Mouse (Mus musculus) forebrain, embryonic 15.5 days (tissue): ENCODE measurements around the gene Trim65. TPM values are rescaled to one million over a fixed set of nuclear protein-coding genes. Genes with fewer than 3 reads are reported as not detected.
A peak's percentile ranks its signal among the peaks of the same experiment; 100 is the strongest.
"Not testable (repeated sequence)": the region's sequence is repeated elsewhere in the genome, so short reads cannot be mapped to it uniquely, and the experiment has no call there.

Experiments
- ATAC-seq: fragments of 200-750 bp; cut with Nextera tagmentation; replicated peaks from 2 replicates; pipeline ENCODE4 v1.8.0; 2017; ENCODE audit warnings: mild to moderate bottlenecking, moderate TSS enrichment, moderate library complexity
- H3K27ac ChIP-seq: fragments of 300-500 bp; sonication (generic); replicated peaks from 2 replicates; pipeline ENCODE4 v1.5.1; 2015; ENCODE audit warnings: mild to moderate bottlenecking, inconsistent platforms
- H3K27me3 ChIP-seq: fragments of 300-500 bp; sonication (generic); 2 replicates; pipeline ENCODE4 v1.6.1; 2015; ENCODE audit warnings: inconsistent platforms
- H3K36me3 ChIP-seq: fragments of 300-500 bp; sonication (generic); 2 replicates; pipeline ENCODE4 v1.6.1; 2015; ENCODE audit warnings: mild to moderate bottlenecking, inconsistent platforms
- H3K4me1 ChIP-seq: fragments of 300-500 bp; sonication (generic); 2 replicates; pipeline ENCODE4 v1.6.1; 2015; ENCODE audit warnings: inconsistent platforms
- H3K4me2 ChIP-seq: fragments of 300-500 bp; sonication (generic); replicated peaks from 2 replicates; pipeline ENCODE4 v1.6.1; 2015; ENCODE audit warnings: mild to moderate bottlenecking, inconsistent platforms
- H3K4me3 ChIP-seq: fragments of 300-500 bp; sonication (generic); 2 replicates; pipeline ENCODE4 v1.5.1; 2015; ENCODE audit warnings: mild to moderate bottlenecking, inconsistent platforms
- H3K9ac ChIP-seq: fragments of 300-500 bp; sonication (generic); replicated peaks from 2 replicates; pipeline ENCODE4 v1.6.1; 2015; ENCODE audit warnings: mild to moderate bottlenecking, inconsistent platforms
- H3K9me3 ChIP-seq: fragments of 300-500 bp; sonication (generic); 2 replicates; pipeline ENCODE4 v1.6.1; 2016; ENCODE audit warnings: inconsistent platforms
- WGBS: fragments of 180-500 bp; shearing (Covaris S2); methylation state at CpG from one replicate; pipeline ENCODE4 v1.1.7; 2015; ENCODE audit warnings: mixed read lengths; 5-methylcytosine and 5-hydroxymethylcytosine counted together
- polyA plus RNA-seq: library from polyadenylated mRNA; unstranded; fragments of >200 nt; fragmentation: Nextera tagmentation; extraction: Ambion mirVana; gene quantifications from 2 replicates; pipeline ENCODE4 v1.2.1, GENCODE M21; 2015

Trim65 gene
- polyA plus RNA-seq, 1 experiment from 2014 or later: 1.9 TPM

DNA sequence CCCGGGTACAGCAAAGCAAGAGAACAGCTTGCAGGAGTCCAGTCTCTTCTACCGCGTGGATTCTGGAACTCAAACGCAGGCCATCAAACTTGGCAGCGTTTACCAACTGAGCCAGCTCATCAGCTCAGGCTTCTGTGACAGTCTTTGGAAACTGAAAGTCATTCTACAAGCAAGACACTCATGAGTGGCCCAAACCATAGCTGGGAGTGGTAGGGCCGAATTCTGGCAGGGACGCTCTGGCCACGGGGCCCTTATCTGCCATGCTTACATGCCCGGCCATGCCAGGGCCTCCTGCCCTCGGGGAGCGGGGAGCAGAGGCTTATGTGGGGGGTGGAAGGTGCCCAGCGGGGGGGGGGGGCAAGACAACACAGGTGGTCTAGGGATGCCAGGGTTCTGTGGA, 27.4 kb downstream of the Trim65 start:
- no peak overlapping the region for H3K9ac ChIP-seq
- H3K4me1 ChIP-seq: peaks cover 41% of the 10 kb centered on the region
- H3K4me2 ChIP-seq: no peak overlapping the region
- ATAC-seq: no peak
- no peaks in the 10 kb centered on the region for H3K36me3 ChIP-seq
- no peaks in the 10 kb centered on the region for H3K9me3 ChIP-seq
- H3K27me3 ChIP-seq: peaks cover 32% of the 10 kb centered on the region
- H3K4me3 ChIP-seq: no peak overlapping the region
- 72% methylated on average over 12 of the region's 12 CpGs for WGBS
- H3K27ac ChIP-seq: 0 out of 2 replicates have a peak overlapping the region, but pooled peaks have one; percentile 5

DNA sequence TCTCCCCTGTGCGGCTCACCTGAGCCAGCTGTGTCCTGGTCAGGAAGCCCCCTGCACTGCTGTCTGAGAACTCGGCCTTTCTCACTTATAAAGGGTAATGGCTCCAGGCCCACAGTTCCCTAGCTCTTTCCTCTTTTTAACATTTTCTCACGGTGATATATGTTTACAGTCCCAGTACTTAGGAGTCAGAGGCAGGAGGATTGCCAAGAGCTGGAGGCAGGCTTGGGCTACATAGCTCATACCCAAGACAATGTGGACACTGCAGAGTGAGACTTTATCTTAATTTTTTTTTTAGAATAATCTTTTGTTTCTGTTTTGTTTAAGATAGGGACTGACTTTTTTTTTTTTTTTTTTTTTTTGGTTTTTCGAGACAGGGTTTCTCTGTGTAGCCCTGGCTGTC, 28.5 kb downstream of the Trim65 start:
- no peak; the same call in 1 of the 2 replicates for ATAC-seq
- Histone ChIP-seq H3K9me3 (no peaks in the 10 kb centered on the region), H3K4me2 (no peak overlapping the region), H3K4me1 (peaks cover 31% of the 10 kb centered on the region), H3K27me3 (peaks cover 21% of the 10 kb centered on the region), H3K9ac (no peak overlapping the region), H3K4me3 (no peak overlapping the region), H3K27ac (peak overlapping the region; percentile 80), H3K36me3 (no peaks in the 10 kb centered on the region)
- 38% methylated on average over 3 of the region's 4 CpGs for WGBS

DNA sequence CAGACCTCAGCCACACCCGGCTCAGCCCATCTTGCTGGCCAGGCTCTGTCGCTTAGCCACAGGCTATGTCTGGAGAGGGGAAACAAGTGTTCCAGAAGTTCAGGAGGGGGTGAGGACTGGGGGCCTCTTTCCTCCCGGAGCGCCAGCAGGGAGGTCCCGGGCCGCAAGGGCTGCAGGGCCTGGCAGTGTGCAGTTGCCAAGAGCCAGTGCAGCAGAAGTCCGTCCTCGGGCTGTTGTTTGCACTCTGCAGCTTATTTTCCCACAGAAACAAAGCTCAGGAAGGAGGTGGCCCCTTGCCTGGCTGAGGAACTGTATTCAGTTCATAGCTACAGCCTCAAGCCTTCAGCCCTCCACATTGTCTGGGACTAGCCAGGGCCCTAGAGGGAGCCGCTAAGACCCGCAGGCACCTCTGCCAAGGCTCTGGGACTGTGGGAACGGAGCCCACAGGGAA, 29.0 kb downstream of the Trim65 start:
- H3K27ac ChIP-seq: peak overlapping the region; percentile 80
- 7% methylated on average over 11 of the region's 11 CpGs for WGBS
- H3K36me3 ChIP-seq: no peaks in the 10 kb centered on the region
- ATAC-seq: peak; percentile 87
- no peak overlapping the region for H3K4me3 ChIP-seq
- H3K4me2 ChIP-seq: no peak overlapping the region
- peaks cover 28% of the 10 kb centered on the region for H3K4me1 ChIP-seq
- H3K9me3 ChIP-seq: no peaks in the 10 kb centered on the region
- H3K27me3 ChIP-seq: peaks cover 16% of the 10 kb centered on the region
- no peak overlapping the region; the same call in 1 of the 2 replicates for H3K9ac ChIP-seq

DNA sequence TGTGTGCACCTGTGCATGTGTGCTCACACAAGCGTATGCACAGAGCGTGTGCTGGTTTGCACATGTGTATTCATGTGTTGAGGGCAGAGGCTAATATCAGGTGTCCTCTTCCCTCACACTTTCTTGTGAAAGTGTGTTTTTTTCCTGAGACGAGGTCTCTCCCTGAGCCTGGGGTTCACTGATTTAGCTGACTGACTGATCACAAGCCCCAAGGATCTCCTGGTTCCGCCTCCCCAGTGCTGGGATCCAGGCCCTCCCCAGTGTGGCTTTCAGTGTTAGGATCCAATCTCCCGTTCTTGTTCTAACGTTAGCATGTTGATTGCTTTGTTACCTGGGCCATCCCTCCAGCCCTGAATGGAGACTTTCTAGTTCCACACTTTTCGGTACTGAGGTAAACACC, 30.1 kb downstream of the Trim65 start:
- 83% methylated on average over 7 of the region's 7 CpGs for WGBS

DNA sequence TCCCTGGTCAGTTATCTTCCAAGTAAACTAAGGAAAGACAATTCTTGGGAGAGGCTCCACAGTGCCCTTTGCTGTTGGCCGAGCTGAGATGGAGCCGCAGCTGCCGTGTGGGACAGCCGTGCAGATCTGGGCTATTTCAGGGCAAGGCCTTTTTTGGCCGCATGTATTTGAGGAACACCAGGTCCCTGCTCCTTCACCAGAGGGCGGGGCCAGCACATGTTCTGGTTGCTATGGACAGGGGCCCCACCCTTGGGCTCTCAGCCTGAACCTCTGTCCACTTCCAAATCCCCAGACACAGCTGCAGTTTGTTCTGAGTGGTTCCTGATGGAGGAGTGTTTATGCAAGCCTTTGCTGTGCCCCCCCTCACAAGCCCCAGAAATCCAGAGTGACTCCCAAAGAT, 30.5 kb downstream of the Trim65 start:
- no peak overlapping the region for H3K27ac ChIP-seq
- WGBS: 85% methylated on average over 6 of the region's 6 CpGs
- H3K4me2 ChIP-seq: no peak overlapping the region
- no peak overlapping the region for H3K9ac ChIP-seq
- ATAC-seq: no peak
- no peaks in the 10 kb centered on the region for H3K9me3 ChIP-seq
- peaks cover 24% of the 10 kb centered on the region for H3K4me1 ChIP-seq
- H3K27me3 ChIP-seq: peaks cover under 1% of the 10 kb centered on the region; the same call in 1 of the 2 replicates
- no peak overlapping the region for H3K4me3 ChIP-seq
- H3K36me3 ChIP-seq: no peaks in the 10 kb centered on the region

More for the DNA sequence above, 30.1 kb downstream of the Trim65 start:
- no peaks in the 10 kb centered on the region for H3K36me3 ChIP-seq
- no peaks in the 10 kb centered on the region for H3K9me3 ChIP-seq
- no peak overlapping the region for H3K4me3 ChIP-seq
- H3K27ac ChIP-seq: peak overlapping the region; percentile 80
- H3K9ac ChIP-seq: no peak overlapping the region
- peaks cover 5% of the 10 kb centered on the region for H3K27me3 ChIP-seq
- H3K4me2 ChIP-seq: no peak overlapping the region
- no peak for ATAC-seq
- H3K4me1 ChIP-seq: peaks cover 24% of the 10 kb centered on the region

DNA sequence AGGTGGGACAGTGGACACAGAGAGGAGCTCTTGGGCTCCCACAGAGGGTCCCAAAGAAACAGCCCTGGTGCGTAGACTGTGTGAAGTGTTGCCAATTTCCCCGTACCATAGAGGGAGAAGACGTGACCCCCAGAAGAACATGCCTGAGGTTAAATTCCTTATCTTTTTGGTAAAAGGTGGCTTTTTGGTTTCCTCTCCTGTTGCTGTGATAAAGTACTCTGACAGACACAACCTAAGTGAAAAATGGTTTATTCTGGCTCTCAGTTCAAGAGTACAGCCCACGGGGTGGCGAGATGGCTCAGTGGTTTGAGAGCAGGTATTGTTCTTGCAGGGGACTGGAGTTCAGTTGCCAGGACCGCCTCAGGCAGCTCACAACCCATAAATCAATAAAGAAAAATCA, 31.5 kb downstream of the Trim65 start:
- ATAC-seq: no peak

DNA sequence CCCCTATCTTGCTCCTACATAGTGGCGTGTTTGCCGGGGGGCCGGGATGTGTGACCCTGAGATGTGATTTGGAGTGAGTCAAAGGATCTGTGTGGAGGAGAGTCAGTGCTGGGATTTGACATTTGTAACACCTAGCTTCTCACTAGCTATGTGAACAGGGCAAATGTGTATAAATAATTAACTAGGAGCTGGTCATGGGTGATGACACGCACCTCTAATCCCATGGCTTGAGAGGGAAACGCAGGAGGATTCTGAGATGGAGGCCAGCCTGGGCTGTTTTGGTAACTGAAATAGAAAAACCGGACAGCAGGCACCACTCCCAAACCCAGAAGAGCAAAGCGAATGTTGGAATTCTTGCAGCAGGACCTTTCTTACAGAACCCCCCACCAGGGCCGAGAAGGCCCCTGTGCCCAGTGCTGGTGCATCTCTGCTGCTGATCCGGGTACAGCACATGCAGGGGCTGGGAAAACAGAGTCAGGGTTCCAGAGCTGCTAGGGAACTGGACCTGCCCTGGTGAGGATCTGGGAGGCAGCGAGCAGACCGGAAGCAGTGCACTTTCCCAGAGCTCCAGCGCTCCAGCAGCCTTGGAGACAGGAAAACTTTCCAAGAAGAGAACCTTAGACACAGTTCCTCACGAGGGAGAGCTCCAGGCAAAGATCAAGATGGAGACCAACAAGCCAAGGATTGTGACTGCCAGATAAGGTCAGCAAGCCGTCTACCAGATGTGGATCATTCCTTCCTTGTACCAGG, 32.0 kb downstream of the Trim65 start:
- Histone ChIP-seq H3K4me3 (no peak overlapping the region), H3K4me2 (no peak overlapping the region), H3K9me3 (no peaks in the 10 kb centered on the region), H3K9ac (no peak overlapping the region), H3K27me3 (no peaks in the 10 kb centered on the region), H3K36me3 (no peaks in the 10 kb centered on the region), H3K27ac (no peak overlapping the region), H3K4me1 (peaks cover 17% of the 10 kb centered on the region)
- WGBS: 83% methylated on average over 14 of the region's 14 CpGs
- no peak for ATAC-seq

More for the DNA sequence above, 31.5 kb downstream of the Trim65 start:
- no peaks in the 10 kb centered on the region for H3K36me3 ChIP-seq
- 93% methylated on average over 6 of the region's 6 CpGs for WGBS
- no peak overlapping the region for H3K4me2 ChIP-seq
- no peak overlapping the region for H3K27ac ChIP-seq
- H3K27me3 ChIP-seq: no peaks in the 10 kb centered on the region
- peaks cover 22% of the 10 kb centered on the region for H3K4me1 ChIP-seq
- H3K4me3 ChIP-seq: no peak overlapping the region
- H3K9me3 ChIP-seq: no peaks in the 10 kb centered on the region
- no peak overlapping the region for H3K9ac ChIP-seq

DNA sequence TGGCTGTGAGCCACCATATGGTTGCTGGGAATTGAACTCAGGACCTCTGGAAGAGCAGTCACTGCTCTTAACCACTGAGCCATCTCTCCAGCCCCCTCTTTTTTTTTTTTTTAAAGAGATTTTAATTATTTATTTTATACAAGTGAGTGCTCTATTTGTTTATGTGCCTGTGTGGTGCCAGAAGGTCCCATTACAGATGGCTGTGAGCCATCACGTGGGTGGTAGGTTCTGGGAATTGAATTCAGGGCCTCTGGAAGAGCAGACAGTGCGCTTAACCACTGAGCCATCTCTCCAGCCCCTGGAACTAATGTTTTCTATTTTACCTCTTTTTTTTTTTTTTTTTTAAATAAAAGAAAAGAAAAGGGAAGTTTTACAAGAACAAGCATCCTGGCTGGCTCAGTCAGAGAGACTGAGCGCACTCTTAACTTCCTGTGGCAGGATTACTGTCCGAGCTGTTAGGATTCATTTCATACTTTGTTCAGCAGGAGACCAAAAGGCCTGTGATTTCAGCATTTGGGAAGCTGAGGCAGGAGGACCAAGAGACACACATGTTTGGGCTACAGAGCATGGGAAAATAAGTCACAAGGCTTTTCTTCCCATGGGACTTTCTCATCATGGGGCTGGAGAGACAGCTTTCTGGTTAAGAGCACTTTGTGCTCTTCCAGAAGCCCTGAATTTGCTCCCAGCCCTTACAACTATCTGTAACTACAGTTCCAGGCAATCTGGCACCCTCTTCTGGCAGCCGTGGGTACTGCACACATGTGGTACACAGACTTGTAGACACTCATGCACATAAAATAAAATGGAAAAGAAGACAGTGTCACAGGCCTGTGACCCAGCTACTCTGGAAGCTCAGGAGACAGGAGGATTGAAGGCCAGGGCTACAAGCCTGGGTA, 34.5 kb downstream of the Trim65 start:
- no peak overlapping the region for H3K4me3 ChIP-seq
- H3K27me3 ChIP-seq: no peaks in the 10 kb centered on the region
- no peaks in the 10 kb centered on the region for H3K9me3 ChIP-seq
- H3K27ac ChIP-seq: no peak overlapping the region
- no peak for ATAC-seq
- no peak overlapping the region for H3K4me2 ChIP-seq
- H3K36me3 ChIP-seq: no peaks in the 10 kb centered on the region
- 92% methylated on average over 5 of the region's 5 CpGs for WGBS
- no peak overlapping the region for H3K9ac ChIP-seq
- H3K4me1 ChIP-seq: 0 out of 2 replicates have a peak, but pooled peaks cover 1% of the 10 kb centered on the region

DNA sequence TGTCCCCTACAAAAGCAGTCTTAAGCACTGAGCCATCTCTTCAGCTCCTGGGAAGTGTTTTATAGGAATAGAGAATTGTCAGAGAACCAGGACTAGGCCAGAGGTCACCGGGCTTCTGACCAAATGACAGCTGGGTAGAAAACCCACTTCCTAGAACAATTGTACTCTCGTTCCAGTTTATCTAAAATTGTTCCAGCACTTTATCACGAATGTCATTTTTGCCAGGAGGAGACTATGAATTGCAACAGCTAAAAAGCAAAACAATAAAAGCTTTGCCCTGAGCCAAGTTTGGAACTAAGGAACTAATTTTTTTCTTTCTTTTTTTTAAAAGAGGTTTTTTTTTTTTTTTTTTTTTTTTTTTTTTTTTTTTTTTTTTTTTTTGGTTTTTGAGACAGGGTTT, 35.4 kb downstream of the Trim65 start:
- ATAC-seq: no peak
- Histone ChIP-seq H3K9me3 (no peaks in the 10 kb centered on the region), H3K27ac (no peak overlapping the region), H3K4me3 (no peak overlapping the region), H3K36me3 (no peaks in the 10 kb centered on the region), H3K4me1 (no peaks in the 10 kb centered on the region), H3K4me2 (no peak overlapping the region), H3K9ac (no peak overlapping the region), H3K27me3 (no peaks in the 10 kb centered on the region)
- 87% methylated on average over 3 of the region's 3 CpGs for WGBS

DNA sequence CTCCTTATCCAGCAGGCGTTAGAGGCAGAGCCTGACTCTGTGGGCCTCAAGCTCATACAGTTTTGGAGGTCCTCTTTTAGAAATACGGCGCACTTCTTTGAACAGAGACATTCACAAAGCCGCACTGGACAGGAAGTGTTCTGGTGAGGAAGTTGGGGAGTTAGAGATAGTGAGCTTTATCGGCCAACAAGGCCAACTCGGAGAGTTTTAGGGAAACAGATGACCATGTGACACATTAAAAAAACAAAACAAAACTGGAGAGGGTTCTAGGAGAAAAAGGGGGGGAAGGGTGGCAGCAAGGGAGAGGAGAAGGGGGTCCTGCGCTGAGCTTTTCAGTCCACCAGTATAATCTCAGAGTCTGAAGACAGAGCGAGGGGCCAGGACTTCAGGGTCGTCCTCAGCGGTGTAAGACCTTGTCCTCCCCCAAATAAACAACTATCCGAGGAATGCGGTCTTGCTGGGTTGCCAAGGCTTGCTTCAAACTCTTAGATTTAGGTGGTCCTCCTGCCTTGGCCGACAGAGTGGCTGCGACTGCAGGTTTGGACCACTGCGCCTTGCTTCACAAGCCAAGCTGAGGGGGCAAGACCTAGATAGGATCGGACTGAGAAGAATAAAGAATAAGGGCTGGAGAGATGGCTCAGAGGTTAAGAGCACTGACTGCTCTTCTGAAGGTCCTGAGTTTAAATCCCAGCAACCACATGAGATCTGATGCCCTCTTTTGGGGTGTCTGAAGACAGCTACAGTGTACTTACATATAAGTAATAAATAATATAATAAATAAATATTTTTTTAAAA, 37.0 kb downstream of the Trim65 start:
- no peaks in the 10 kb centered on the region for H3K9me3 ChIP-seq
- no peaks in the 10 kb centered on the region for H3K27me3 ChIP-seq
- no peak overlapping the region for H3K27ac ChIP-seq
- H3K4me1 ChIP-seq: no peaks in the 10 kb centered on the region
- ATAC-seq: no peak
- no peaks in the 10 kb centered on the region for H3K36me3 ChIP-seq
- H3K4me2 ChIP-seq: no peak overlapping the region
- WGBS: 73% methylated on average over 16 of the region's 16 CpGs
- no peak overlapping the region for H3K9ac ChIP-seq
- H3K4me3 ChIP-seq: no peak overlapping the region

DNA sequence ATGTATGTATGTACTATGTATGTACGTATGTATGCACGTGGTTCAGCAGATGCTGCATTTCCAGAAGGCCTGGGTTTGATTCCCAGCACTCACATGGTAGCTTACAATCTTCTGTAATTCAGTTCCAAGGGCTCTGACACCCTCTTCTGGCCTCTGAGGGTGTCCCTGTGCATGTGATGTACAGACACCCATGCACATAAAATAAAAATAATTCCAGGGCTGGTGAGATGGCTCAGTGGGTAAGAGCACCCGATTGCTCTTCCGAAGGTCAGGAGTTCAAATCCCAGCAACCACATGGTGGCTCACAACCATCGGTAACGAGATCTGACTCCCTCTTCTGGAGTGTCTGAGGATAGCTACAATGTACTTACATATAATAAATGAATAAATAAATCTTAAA, 38.0 kb downstream of the Trim65 start:
- H3K9me3 ChIP-seq, H3K36me3 ChIP-seq, H3K9ac ChIP-seq, H3K4me1 ChIP-seq, H3K27ac ChIP-seq, H3K4me2 ChIP-seq, ATAC-seq, H3K4me3 ChIP-seq, H3K27me3 ChIP-seq: not testable (repeated sequence)
- WGBS: 93% methylated on average over 6 of the region's 6 CpGs
